Mouse (Mus musculus): ENCODE data around the gene Ddx20. TPM values are rescaled to one million over a fixed set of nuclear protein-coding genes. Genes with fewer than 3 reads are reported as not detected.

Gene Ddx20
- polyA plus RNA-seq, 1 experiment from 2014 or later: 38.2 TPM

DNA sequence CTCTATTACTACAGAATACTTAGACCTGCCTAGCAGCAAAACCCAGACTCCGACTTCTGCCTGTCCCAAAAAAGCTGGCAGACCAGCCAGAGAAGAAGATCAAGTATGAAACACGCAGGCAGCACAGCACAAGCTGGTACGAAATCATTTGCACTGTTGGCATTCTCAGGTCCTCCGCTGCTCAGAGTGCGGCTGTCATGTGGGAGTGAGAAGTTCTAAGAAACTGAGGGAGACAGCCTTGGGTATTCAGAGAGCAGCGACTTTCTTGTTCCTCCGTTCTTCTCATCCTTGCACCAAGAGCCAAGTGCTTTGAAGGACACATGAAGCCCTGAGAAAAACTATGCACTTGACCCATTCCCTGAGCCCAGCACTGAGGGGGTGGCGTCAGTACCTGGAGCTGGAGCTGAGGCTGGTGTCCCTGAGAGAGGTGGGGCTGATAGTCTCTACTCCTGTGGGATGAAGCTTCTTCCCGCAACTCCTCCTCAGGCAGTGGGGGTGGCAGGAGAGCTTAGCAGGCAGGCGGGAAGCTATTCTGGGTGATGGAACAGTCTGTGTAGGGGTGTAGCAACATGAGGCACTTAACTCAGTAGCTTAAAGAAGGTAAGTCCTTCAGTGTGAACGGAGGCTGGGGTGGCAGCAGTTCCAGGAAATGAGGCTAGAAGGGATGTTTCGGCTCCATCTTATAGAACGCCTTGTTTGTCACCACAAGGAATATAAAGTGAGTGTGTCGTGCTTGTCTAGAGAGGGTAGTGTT, 6.1 kb upstream of the Ddx20 start:
- Histone ChIP-seq H3K27ac (ENCODE audit: low read depth) (no peak overlapping the region), H3K4me3 (ENCODE audit: low read depth, low read length) (no peak overlapping the region), H3K4me1 (replicated peaks; ENCODE audit: control insufficient read depth, insufficient read depth, low read length) (no peaks in the 10 kb centered on the region), H3K9me3 (ENCODE audit: control insufficient read depth, low read length) (no peaks in the 10 kb centered on the region), H3K27me3 (replicated peaks; ENCODE audit: control insufficient read depth, insufficient read depth, low read length) (0 out of 2 replicates have a peak, but pooled peaks cover 3% of the 10 kb centered on the region), H3K9ac (ENCODE audit: low read length) (no peak overlapping the region), H3K4me2 (ENCODE audit: low read length) (no peak overlapping the region), H3K36me3 (ENCODE audit: control insufficient read depth, insufficient read depth, low read length) (no peaks in the 10 kb centered on the region)
- ATAC-seq (replicated peaks; ENCODE audit: low FRiP score, low TSS enrichment, low read depth) (no peak), DNase-seq (ENCODE audit: low spot score) (no peak)
- 70% methylated on average over 14 of the region's 14 CpGs for WGBS

DNA sequence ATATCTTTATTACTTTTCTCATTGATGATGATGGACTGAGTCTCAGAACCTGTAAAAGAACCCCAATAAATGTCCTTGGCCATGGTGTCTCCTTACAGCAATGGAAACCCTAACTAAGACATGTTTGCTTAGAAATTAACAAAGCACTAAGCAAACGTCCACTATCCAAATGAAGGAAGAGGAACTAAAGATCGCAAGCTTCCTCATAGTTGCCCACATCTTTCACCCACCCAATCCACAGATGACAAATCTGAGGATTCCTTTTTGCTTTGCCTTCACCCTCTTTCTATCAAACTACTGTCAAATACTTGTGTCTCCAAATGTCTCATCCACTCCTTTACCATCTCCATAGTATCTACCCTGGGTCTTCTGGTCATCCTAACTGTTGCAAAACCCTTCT, 1.2 kb upstream of the Ddx20 start:
- H3K9ac ChIP-seq (ENCODE audit: low read length): no peak overlapping the region
- peaks cover 7% of the 10 kb centered on the region; the same call in 1 of the 2 replicates for H3K4me1 ChIP-seq (replicated peaks; ENCODE audit: control insufficient read depth, insufficient read depth, low read length)
- DNase-seq (ENCODE audit: low spot score) (no peak), ATAC-seq (replicated peaks; ENCODE audit: low FRiP score, low TSS enrichment, low read depth) (no peak)
- H3K9me3 ChIP-seq (ENCODE audit: control insufficient read depth, low read length): no peaks in the 10 kb centered on the region
- H3K4me2 ChIP-seq (ENCODE audit: low read length): no peak overlapping the region
- H3K27ac ChIP-seq (ENCODE audit: low read depth): no peak overlapping the region
- H3K36me3 ChIP-seq (ENCODE audit: control insufficient read depth, insufficient read depth, low read length): peaks cover 16% of the 10 kb centered on the region
- no peaks in the 10 kb centered on the region for H3K27me3 ChIP-seq (replicated peaks; ENCODE audit: control insufficient read depth, insufficient read depth, low read length)
- H3K4me3 ChIP-seq (ENCODE audit: low read depth, low read length): no peak overlapping the region
- WGBS: 87% methylated on average over 2 of the region's 2 CpGs

DNA sequence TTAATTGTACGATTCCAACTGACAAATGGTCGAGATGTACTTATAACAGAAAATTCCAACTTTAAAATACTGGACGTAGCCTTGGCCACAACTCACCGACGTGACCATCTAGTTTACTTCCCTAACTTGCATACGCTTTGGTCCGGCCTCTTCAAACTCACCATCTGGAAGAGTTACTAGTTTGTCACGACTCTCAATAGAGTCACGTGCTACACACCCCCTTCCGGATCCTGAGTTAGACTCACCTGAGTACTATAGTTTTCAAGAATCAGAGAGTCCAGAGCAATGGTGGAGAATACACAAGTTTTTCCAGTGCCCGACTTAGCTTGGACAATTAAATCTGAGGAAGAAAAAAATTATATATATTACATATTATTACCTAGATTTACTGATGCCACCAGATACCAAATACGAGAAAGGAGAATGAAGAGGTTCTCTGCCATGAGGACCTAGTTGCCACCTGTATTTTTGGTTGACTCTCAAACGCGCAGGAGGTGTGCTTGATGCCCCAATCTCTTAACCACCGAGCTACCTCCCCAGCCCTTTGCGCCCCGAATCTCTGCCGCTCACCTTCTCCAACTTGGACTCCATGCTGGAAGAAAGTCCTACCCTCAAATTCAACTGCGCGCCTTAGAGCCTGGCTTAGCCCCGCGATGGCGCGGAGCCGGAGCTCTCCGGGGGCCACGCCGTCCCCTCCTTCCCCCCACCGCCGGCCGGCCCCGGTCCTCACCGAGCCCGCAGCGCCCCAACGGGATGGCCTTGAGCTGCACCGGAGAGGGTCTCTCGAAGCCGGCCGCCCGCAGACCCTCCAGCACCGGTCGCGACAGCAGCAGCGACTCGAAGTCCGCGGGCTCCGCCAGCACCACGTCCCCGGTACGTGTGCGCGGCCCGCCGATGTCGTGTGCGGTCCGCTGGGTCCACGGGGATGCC, 715 bp downstream of the Ddx20 start:
- Histone ChIP-seq H3K27me3 (replicated peaks; ENCODE audit: control insufficient read depth, insufficient read depth, low read length) (no peaks in the 10 kb centered on the region), H3K4me1 (replicated peaks; ENCODE audit: control insufficient read depth, insufficient read depth, low read length) (peaks cover 7% of the 10 kb centered on the region; the same call in 1 of the 2 replicates), H3K27ac (ENCODE audit: low read depth) (peak overlapping the region; percentile 74; the same call in 1 of the 2 replicates), H3K36me3 (ENCODE audit: control insufficient read depth, insufficient read depth, low read length) (peaks cover 34% of the 10 kb centered on the region), H3K9ac (ENCODE audit: low read length) (peak overlapping the region; percentile 91), H3K4me2 (ENCODE audit: low read length) (peak overlapping the region; percentile 71), H3K9me3 (ENCODE audit: control insufficient read depth, low read length) (no peaks in the 10 kb centered on the region), H3K4me3 (ENCODE audit: low read depth, low read length) (peak overlapping the region; percentile 90)
- 8% methylated on average over 59 of the region's 60 CpGs for WGBS
- DNase-seq (ENCODE audit: low spot score) (no peak), ATAC-seq (replicated peaks; ENCODE audit: low FRiP score, low TSS enrichment, low read depth) (peak; percentile 75)

DNA sequence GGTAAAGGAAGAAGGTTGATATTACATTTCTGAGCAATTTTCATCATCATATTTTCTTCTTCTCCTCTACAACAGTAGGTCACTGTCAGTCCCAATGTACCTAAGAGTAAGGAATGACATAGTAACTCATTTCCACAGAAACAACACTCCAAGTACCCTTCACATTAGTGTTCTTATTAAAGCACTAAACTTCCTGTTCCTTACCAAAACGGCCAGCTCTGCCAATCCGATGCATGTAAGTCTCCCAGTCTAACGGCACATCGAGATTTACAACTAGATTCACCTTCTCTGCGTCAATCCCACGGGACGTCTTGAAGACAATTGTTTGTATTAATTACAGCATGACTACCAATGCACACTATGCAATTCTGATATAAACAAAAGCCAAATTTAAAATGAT, 7.0 kb downstream of the Ddx20 start:
- peaks cover 88% of the 10 kb centered on the region for H3K36me3 ChIP-seq (ENCODE audit: control insufficient read depth, insufficient read depth, low read length)
- no peaks in the 10 kb centered on the region for H3K27me3 ChIP-seq (replicated peaks; ENCODE audit: control insufficient read depth, insufficient read depth, low read length)
- DNase-seq (ENCODE audit: low spot score): no peak
- no peaks in the 10 kb centered on the region for H3K9me3 ChIP-seq (ENCODE audit: control insufficient read depth, low read length)
- WGBS: 91% methylated on average over 7 of the region's 7 CpGs
- no peak for ATAC-seq (replicated peaks; ENCODE audit: low FRiP score, low TSS enrichment, low read depth)
- no peak overlapping the region for H3K27ac ChIP-seq (ENCODE audit: low read depth)
- H3K9ac ChIP-seq (ENCODE audit: low read length): no peak overlapping the region
- H3K4me1 ChIP-seq (replicated peaks; ENCODE audit: control insufficient read depth, insufficient read depth, low read length): no peaks in the 10 kb centered on the region
- no peak overlapping the region for H3K4me3 ChIP-seq (ENCODE audit: low read depth, low read length)
- no peak overlapping the region for H3K4me2 ChIP-seq (ENCODE audit: low read length)

DNA sequence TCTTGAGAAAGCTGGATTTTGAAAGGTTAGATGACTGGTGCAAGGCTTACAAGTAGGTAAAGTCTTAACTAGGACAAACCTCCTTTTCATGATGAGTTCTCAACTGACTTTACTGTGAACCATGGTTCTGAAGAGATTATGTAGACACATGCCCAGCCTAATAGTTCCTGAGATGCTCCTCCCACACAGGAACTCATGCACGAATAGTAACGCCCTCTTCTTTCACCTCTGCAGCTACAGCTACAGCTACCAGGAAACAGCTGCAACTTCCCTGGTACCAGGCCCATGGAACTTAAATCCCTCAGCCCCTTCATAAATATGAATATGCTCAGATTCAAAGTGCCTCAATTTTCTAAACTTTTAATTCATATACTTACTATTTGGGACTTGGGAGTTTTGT, 11.4 kb downstream of the Ddx20 start:
- H3K9me3 ChIP-seq (ENCODE audit: control insufficient read depth, low read length): no peaks in the 10 kb centered on the region
- H3K9ac ChIP-seq (ENCODE audit: low read length): no peak overlapping the region
- WGBS: 58% methylated on average over 2 of the region's 2 CpGs
- ATAC-seq (replicated peaks; ENCODE audit: low FRiP score, low TSS enrichment, low read depth) (no peak), DNase-seq (ENCODE audit: low spot score) (no peak)
- H3K27me3 ChIP-seq (replicated peaks; ENCODE audit: control insufficient read depth, insufficient read depth, low read length): no peaks in the 10 kb centered on the region
- peaks cover 48% of the 10 kb centered on the region for H3K36me3 ChIP-seq (ENCODE audit: control insufficient read depth, insufficient read depth, low read length)
- no peaks in the 10 kb centered on the region for H3K4me1 ChIP-seq (replicated peaks; ENCODE audit: control insufficient read depth, insufficient read depth, low read length)
- no peak overlapping the region for H3K4me3 ChIP-seq (ENCODE audit: low read depth, low read length)
- H3K27ac ChIP-seq (ENCODE audit: low read depth): no peak overlapping the region
- no peak overlapping the region for H3K4me2 ChIP-seq (ENCODE audit: low read length)

DNA sequence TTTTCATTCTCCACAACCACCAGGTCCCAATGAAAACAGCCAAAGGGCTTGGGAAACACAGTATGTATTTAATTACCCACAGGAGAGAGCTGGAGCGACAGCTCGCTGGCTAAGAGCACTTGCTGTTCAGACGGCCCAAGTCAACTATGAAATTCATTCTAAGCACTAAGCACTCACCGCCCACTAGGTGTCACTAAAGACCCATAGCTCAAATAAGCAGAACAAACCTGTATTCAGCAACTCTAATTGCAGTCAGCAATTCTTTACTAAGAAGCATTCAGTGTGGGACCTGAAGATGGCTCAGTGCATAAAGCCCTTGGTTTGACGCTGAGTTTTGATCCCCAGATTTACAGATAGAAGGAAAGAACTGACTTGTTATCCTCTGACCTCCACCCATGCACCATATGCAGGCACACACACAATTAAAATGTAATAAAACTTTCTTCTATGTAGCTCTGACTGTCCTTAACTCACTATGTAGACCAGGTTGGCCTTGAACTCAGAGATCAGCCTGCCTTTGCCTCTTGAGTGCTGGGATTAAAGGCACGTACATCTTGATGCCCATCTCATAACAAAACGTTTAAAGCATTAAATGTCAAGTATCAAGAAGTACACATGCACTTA, 12.7 kb downstream of the Ddx20 start:
- peak; percentile 63 for DNase-seq (ENCODE audit: low spot score)
- peak; percentile 60; the same call in 1 of the 2 replicates for ATAC-seq (replicated peaks; ENCODE audit: low FRiP score, low TSS enrichment, low read depth)
- no peaks in the 10 kb centered on the region for H3K27me3 ChIP-seq (replicated peaks; ENCODE audit: control insufficient read depth, insufficient read depth, low read length)

DNA sequence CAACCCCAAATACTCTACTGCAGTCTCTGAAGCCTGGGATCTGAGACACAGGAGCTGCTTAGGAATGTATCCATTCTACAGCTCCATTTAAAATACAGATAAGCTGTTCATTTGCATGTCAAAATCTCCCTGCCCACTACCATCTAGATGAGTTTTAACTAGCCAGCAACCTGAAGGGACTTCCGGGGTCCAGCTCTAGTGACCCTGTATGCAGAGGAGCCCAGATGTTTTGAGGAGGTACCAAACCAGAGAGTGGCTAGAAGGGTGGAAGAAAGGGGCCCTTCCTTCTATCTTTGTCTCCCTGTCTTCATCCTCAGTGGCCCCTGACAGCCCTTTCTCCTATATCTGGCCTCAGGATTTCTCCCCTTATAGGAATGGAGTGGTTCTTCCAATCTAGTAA, 16.6 kb downstream of the Ddx20 start:
- Histone ChIP-seq H3K9ac (ENCODE audit: low read length) (no peak overlapping the region), H3K9me3 (ENCODE audit: control insufficient read depth, low read length) (no peaks in the 10 kb centered on the region), H3K27ac (ENCODE audit: low read depth) (no peak overlapping the region), H3K4me2 (ENCODE audit: low read length) (no peak overlapping the region), H3K4me3 (ENCODE audit: low read depth, low read length) (no peak overlapping the region), H3K4me1 (replicated peaks; ENCODE audit: control insufficient read depth, insufficient read depth, low read length) (no peaks in the 10 kb centered on the region), H3K36me3 (ENCODE audit: control insufficient read depth, insufficient read depth, low read length) (no peaks in the 10 kb centered on the region), H3K27me3 (replicated peaks; ENCODE audit: control insufficient read depth, insufficient read depth, low read length) (no peaks in the 10 kb centered on the region)
- WGBS: 83% methylated on average over 1 of the region's 1 CpGs
- ATAC-seq (replicated peaks; ENCODE audit: low FRiP score, low TSS enrichment, low read depth): no peak
- DNase-seq (ENCODE audit: low spot score): no peak

More for the DNA sequence above, 12.7 kb downstream of the Ddx20 start:
- Histone ChIP-seq H3K27ac (ENCODE audit: low read depth) (no peak overlapping the region), H3K4me2 (ENCODE audit: low read length) (no peak overlapping the region), H3K9me3 (ENCODE audit: control insufficient read depth, low read length) (no peaks in the 10 kb centered on the region), H3K4me3 (ENCODE audit: low read depth, low read length) (no peak overlapping the region), H3K9ac (ENCODE audit: low read length) (no peak overlapping the region), H3K4me1 (replicated peaks; ENCODE audit: control insufficient read depth, insufficient read depth, low read length) (no peaks in the 10 kb centered on the region), H3K36me3 (ENCODE audit: control insufficient read depth, insufficient read depth, low read length) (peaks cover 36% of the 10 kb centered on the region)
- WGBS: 15% methylated on average over 7 of the region's 7 CpGs

DNA sequence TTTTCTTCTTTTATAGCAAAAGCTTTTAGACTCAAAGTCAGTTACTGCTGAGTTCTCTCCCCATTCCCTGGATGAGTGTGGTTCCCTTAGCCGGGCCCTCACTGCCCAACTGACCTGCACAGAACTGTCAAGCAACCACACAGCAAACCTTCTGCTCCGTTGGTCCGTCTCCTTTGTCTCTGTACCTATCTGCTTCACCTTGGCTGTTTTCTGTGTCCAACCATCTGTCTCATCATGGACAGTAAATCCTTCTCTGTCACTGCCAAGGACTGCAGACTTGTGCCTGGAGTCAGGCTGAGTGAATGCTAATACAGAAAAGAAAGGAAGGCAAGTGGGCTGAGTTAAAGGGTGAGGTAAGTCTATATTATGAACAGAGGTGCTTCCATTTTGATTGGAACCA, 17.6 kb downstream of the Ddx20 start:
- Histone ChIP-seq H3K4me3 (ENCODE audit: low read depth, low read length) (no peak overlapping the region), H3K27me3 (replicated peaks; ENCODE audit: control insufficient read depth, insufficient read depth, low read length) (no peaks in the 10 kb centered on the region), H3K9me3 (ENCODE audit: control insufficient read depth, low read length) (no peaks in the 10 kb centered on the region), H3K9ac (ENCODE audit: low read length) (no peak overlapping the region), H3K36me3 (ENCODE audit: control insufficient read depth, insufficient read depth, low read length) (no peaks in the 10 kb centered on the region), H3K4me2 (ENCODE audit: low read length) (no peak overlapping the region), H3K27ac (ENCODE audit: low read depth) (no peak overlapping the region), H3K4me1 (replicated peaks; ENCODE audit: control insufficient read depth, insufficient read depth, low read length) (no peaks in the 10 kb centered on the region)
- ATAC-seq (replicated peaks; ENCODE audit: low FRiP score, low TSS enrichment, low read depth): no peak
- no peak for DNase-seq (ENCODE audit: low spot score)
- WGBS: 88% methylated on average over 3 of the region's 3 CpGs
